19 mouse cellular contexts compared by ENCODE assay signal in the genomic region with DNA sequence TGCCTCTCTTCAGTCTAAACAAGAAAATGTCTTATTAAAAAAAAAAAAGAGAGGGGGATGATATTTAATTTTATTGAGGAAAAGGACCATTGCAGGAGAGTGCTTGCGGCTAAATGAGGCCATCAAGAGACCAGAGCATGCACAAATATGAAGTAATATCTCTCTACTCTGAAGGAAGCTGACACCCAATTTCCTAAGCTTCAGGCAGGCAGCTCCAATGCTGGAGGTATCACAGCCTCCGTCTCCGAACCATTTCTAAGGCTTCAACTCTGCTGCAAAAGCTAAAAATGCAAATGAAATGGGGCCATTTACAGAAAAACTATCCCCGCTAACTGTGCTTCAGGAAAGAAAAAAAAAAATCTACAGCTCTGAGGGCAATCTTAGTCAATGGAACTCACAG.
"Had no signal": no experiment of that assay in that cellular context is flagged by ENCODE, and none has a peak within 500 bp of the region (broad histone marks: within the 10 kb centered on the region; RNA-seq: fewer than 3 reads in every experiment).

No protein-coding gene starts in this region.

- DNase-seq: liver, postnatal 0 days; lung, adult 2 months; lung, postnatal 14 days; lung, postnatal 36 days; midbrain, embryonic 14.5 days; retina, postnatal 1 day; right cerebral cortex, adult 18-20 months; right cerebral cortex, postnatal 25 days; right cerebral cortex, postnatal 4 days; spleen, adult 18-20 months; thymus, adult 18-20 months; thymus, postnatal 14 days; thymus, postnatal 36 days had no signal

- H3K27me3 ChIP-seq: lung, embryonic 15.5 days; megakaryocyte, embryonic 14.5 days; midbrain, embryonic 12.5 days had no signal

- H3K9ac ChIP-seq: liver, embryonic 15.5 days; liver, postnatal 0 days; lung, embryonic 15.5 days; midbrain, embryonic 12.5 days had no signal

- H3K27ac ChIP-seq: liver, embryonic 15.5 days; lung, embryonic 15.5 days; macrophage; midbrain, embryonic 12.5 days had no signal

- H3K4me1 ChIP-seq: liver, embryonic 15.5 days; megakaryocyte, embryonic 14.5 days; midbrain, embryonic 12.5 days had no signal

- H3K9me3 ChIP-seq: liver, embryonic 15.5 days; lung, embryonic 15.5 days; midbrain, embryonic 12.5 days had no signal

- H3K36me3 ChIP-seq: liver, embryonic 15.5 days; lung, embryonic 15.5 days; midbrain, embryonic 12.5 days had no signal

- ATAC-seq: liver, postnatal 0 days; lung, postnatal 0 days had no signal

- H3K4me3 ChIP-seq: liver, embryonic 15.5 days; lung, embryonic 15.5 days; megakaryocyte, embryonic 14.5 days; midbrain, embryonic 12.5 days had no signal

- H3K4me2 ChIP-seq: liver, embryonic 15.5 days; lung, embryonic 15.5 days; midbrain, embryonic 12.5 days had no signal
